Mouse (Mus musculus) megakaryocyte, embryonic 14.5 days (primary cell): Measurements from ENCODE around the gene Apoa2.

Experiments used
- FLI1 ChIP-seq: IDR thresholded peaks from 2 replicates; pipeline ENCODE4 v1.6.1; 2012; ENCODE audit warnings: low read length, inconsistent platforms, mixed read lengths
- GATA1 ChIP-seq: IDR thresholded peaks from 3 replicates; pipeline ENCODE4 v1.6.1; 2012; ENCODE audit warnings: mixed read lengths, low read length, inconsistent platforms, borderline replicate concordance

DNA sequence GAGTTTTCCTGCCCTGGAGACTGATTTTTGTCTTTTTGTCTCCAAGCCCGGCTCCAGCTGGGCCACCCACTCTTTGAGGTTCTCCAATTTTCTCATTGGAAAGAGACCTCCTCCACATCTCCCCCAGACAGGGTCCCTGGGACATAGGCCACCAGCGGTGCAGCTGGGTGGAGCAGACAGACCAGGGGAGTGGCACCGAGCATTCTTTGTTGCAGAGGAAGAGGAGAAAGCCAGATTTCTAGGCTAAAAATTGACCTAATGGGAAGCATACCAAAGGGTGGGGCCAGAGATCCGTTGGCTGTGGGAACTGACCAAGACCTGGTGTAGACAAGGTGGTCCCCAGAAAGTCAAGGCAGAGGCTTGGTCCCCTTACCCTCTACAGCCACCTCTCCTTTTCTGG is 23.1 kb downstream of the Apoa2 start:
- TF ChIP-seq FLI1 = no peak
- no peak for TF ChIP-seq GATA1
